Mouse (Mus musculus): ENCODE data around the gene Sec16a. TPM values are rescaled to one million over a fixed set of nuclear protein-coding genes. Genes with fewer than 3 reads are reported as not detected.
A peak's percentile ranks its signal among the peaks of the same experiment; 100 is the strongest.

The Sec16a gene
- polyA plus RNA-seq, 1 experiment from 2014 or later: 26.0 TPM

DNA sequence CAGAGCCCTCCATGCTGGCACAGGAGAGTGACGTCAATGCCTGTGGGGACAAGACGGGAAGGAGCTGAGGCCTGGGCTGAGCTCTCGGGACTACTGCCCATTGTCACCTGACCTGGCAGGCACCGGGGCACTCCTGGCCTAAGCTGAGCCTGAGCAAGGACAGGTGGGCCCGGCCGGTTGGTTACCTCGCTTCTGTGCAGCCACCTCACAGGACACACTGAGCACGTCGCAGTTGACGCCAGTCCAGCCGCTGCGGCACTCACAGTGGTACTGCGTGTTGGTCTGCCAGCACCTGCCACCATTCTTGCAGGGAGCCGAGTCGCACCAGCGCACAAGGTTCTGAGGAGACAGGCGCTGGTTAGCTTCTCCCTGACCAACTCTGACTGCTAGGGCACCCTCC is 26.0 kb upstream of the Sec16a start:
- Histone ChIP-seq H3K9me3 (no peaks in the 10 kb centered on the region), H3K4me3 (no peak overlapping the region), H3K27me3 (replicated peaks) (no peaks in the 10 kb centered on the region), H3K4me2 (replicated peaks) (no peak overlapping the region), H3K9ac (no peak overlapping the region), H3K36me3 (peaks cover 99% of the 10 kb centered on the region), H3K27ac (no peak overlapping the region), H3K4me1 (peaks cover 16% of the 10 kb centered on the region)
- ATAC-seq (ENCODE audit: low FRiP score, low read depth): no peak
- 94% methylated on average over 17 of the region's 17 CpGs for WGBS

DNA sequence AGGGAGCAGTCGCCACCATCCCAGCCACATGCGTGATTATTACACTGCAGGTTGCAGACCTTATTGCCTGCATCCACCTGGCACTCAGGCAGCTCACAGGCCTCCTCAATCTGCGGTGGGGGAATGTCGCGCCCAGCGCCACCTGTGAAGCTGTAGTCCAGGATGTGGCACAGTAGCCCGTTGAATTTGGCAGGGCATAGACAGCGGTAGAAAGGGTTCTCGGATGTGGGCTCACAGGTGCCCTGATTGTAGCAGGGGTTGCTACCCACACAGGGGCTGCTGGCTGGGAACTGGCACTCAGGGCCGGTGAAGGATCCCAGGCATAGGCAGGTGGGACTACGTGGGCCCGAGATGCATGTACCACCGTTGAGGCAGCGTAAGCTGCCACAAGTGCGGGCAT is 23.4 kb upstream of the Sec16a start:
- 95% methylated on average over 15 of the region's 15 CpGs for WGBS
- H3K27ac ChIP-seq: no peak overlapping the region

DNA sequence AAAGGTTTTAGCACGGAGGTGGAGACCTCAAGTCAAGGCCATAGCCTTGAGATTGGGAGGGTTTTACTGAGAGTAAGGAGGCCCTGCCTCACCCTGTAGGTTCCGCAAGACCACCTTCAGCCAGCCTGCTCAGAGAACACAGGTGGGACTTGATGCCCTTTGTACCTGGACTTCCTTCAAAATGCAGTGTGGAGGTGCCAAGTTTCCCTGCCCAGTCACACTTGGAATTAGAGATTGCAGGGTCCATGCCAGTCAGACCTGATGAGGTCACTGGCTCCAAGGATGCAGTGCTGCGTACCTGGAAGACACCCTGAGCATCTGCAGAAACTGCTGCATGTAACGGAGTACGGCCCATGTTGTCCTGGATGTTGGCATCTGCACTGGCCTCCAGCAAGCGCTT is 18.4 kb upstream of the Sec16a start:
- Histone ChIP-seq H3K27ac (no peak overlapping the region), H3K4me1 (peaks cover 11% of the 10 kb centered on the region), H3K9ac (no peak overlapping the region), H3K4me3 (no peak overlapping the region), H3K27me3 (replicated peaks) (no peaks in the 10 kb centered on the region; the same call in 1 of the 2 replicates), H3K36me3 (peaks cover 94% of the 10 kb centered on the region), H3K4me2 (replicated peaks) (no peak overlapping the region), H3K9me3 (no peaks in the 10 kb centered on the region)
- WGBS: 95% methylated on average over 6 of the region's 6 CpGs
- ATAC-seq (ENCODE audit: low FRiP score, low read depth): no peak

More for the DNA sequence above, 23.4 kb upstream of the Sec16a start:
- Histone ChIP-seq H3K9me3 (no peaks in the 10 kb centered on the region), H3K4me2 (replicated peaks) (no peak overlapping the region), H3K4me3 (no peak overlapping the region), H3K27me3 (replicated peaks) (no peaks in the 10 kb centered on the region), H3K4me1 (peaks cover 3% of the 10 kb centered on the region; the same call in 1 of the 2 replicates), H3K9ac (no peak overlapping the region), H3K36me3 (peaks cover 98% of the 10 kb centered on the region)
- no peak for ATAC-seq (ENCODE audit: low FRiP score, low read depth)

DNA sequence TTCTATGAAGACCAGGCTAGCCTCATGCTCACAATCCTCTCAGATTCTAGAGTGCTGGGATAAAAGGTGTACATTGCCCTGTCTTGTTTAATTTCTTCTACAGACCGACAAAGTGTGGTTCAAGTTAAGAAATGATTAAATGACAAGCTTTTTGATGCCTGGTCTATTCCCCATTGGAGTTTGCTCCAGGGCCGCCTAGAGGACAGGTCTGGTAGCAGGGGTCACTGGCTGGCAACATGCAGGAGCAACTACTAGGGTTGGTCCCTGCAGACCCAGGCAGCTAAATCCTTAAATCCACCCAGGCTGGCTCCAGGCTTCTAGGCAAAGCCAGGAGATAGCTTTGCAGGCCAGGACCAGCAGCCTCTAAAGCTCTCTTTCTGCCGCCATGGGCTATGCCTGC is 18.0 kb upstream of the Sec16a start:
- H3K9me3 ChIP-seq: no peaks in the 10 kb centered on the region
- no peak for ATAC-seq (ENCODE audit: low FRiP score, low read depth)
- peaks cover 12% of the 10 kb centered on the region for H3K4me1 ChIP-seq
- H3K4me2 ChIP-seq (replicated peaks): no peak overlapping the region
- H3K9ac ChIP-seq: no peak overlapping the region
- H3K27me3 ChIP-seq (replicated peaks): no peaks in the 10 kb centered on the region; the same call in 1 of the 2 replicates
- WGBS: 87% methylated on average over 3 of the region's 3 CpGs
- H3K4me3 ChIP-seq: no peak overlapping the region
- no peak overlapping the region for H3K27ac ChIP-seq
- peaks cover 92% of the 10 kb centered on the region for H3K36me3 ChIP-seq

DNA sequence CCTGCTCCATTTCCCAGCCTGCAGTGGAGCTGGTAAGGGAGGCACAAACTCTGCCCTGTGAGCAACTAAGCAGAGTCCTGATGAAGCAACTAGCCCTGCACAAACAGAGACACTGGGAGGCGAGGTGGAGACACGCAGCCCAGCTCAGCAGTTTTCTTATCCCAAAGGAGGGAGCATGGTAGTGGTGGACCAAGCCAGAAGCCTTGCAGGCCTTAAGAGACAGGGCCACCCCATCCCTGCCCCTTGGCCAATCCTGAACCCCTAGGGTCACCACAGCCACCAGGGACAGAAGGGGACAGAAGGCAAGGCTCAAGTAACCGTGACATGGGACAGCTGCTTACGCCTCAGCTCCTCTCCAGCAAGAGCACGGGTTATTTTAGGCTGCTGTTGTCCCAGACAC is 16.7 kb upstream of the Sec16a start:
- Histone ChIP-seq H3K4me3 (no peak overlapping the region), H3K4me2 (replicated peaks) (no peak overlapping the region), H3K36me3 (peaks cover 79% of the 10 kb centered on the region), H3K4me1 (peaks cover 12% of the 10 kb centered on the region), H3K27me3 (replicated peaks) (no peaks in the 10 kb centered on the region; the same call in 1 of the 2 replicates), H3K9me3 (no peaks in the 10 kb centered on the region), H3K27ac (peak overlapping the region; percentile 17; the same call in 1 of the 2 replicates), H3K9ac (no peak overlapping the region)
- 86% methylated on average over 5 of the region's 5 CpGs for WGBS
- ATAC-seq (ENCODE audit: low FRiP score, low read depth): no peak

DNA sequence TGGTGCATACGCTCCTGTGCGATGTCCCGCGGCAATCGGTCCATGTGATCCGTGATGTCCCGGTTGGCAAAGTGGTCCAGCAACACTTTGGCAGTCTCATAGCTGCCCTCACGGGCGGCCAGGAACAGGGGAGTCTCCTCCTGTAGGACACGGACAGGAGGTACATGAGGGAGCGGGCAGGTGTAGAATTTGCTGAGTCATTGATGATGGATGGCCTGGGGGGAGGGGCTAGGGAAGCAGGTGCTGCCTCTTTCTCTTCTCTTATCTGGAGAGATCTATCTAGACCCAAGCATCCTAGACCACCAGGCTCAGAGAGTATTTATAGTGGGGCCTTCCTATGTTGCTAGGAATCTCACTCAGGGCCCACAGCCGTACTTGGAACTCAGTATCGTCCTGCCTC is 15.8 kb upstream of the Sec16a start:
- no peak overlapping the region for H3K9ac ChIP-seq
- WGBS: 89% methylated on average over 13 of the region's 13 CpGs
- ATAC-seq (ENCODE audit: low FRiP score, low read depth): no peak
- no peak overlapping the region for H3K4me3 ChIP-seq
- H3K4me2 ChIP-seq (replicated peaks): no peak overlapping the region
- H3K27ac ChIP-seq: no peak overlapping the region
- H3K36me3 ChIP-seq: peaks cover 71% of the 10 kb centered on the region
- H3K27me3 ChIP-seq (replicated peaks): no peaks in the 10 kb centered on the region; the same call in 1 of the 2 replicates
- peaks cover 12% of the 10 kb centered on the region for H3K4me1 ChIP-seq
- no peaks in the 10 kb centered on the region for H3K9me3 ChIP-seq

DNA sequence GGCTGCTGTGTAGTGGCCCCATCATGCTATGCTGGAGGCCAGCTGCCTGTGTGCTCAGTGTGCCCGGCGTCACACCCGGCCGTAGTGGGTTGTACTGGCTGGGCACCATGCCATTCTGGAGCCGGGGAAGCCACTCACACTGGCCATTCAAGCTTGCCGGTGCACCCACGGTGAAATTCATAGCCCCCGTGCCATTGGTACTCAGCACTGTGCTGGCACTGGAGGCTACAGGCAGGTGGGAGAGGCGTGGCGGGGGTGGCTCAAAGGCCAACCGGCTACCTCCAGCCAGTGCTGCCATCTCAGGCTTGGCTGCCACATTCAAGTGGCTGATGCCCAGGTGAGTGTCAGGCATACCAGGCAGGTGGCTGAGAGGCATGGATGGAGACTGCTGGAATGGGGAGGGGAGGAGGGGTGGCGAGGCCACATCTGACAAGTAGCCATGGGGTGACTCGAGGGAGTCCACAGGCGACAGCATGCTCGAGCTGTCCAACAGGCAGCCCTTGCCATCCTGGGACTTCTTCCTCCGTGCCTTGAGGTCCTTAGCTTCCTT is 15.2 kb upstream of the Sec16a start:
- peak; percentile 27; the same call in 1 of the 2 replicates for ATAC-seq (ENCODE audit: low FRiP score, low read depth)
- Histone ChIP-seq H3K27ac (no peak overlapping the region), H3K4me3 (no peak overlapping the region), H3K36me3 (peaks cover 65% of the 10 kb centered on the region), H3K4me2 (replicated peaks) (no peak overlapping the region), H3K4me1 (peaks cover 12% of the 10 kb centered on the region), H3K27me3 (replicated peaks) (no peaks in the 10 kb centered on the region; the same call in 1 of the 2 replicates), H3K9ac (no peak overlapping the region), H3K9me3 (no peaks in the 10 kb centered on the region)
- WGBS: 92% methylated on average over 16 of the region's 16 CpGs

DNA sequence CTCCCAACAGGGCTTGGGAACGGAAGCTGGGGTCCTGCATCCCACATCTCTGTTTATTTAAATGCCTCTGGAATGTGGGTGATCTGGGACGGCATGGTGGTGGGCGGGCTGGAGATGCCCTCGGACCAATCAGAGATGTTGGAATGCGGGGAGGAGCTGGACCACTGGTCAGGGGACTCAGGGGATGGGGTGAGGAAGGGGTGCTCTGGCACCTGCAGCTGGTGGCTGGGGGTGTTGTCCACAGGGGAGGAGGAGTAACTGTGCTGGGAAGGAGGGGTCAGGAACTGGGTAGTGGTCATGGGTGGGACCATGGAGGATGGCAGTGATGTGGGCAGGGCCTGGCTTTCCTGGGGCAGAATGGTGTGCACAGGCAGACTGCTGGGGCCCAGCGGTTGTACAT is 14.5 kb upstream of the Sec16a start:
- no peak overlapping the region for H3K9ac ChIP-seq
- ATAC-seq (ENCODE audit: low FRiP score, low read depth): 0 out of 2 replicates have a peak, but pooled peaks have one; percentile 25
- no peaks in the 10 kb centered on the region for H3K9me3 ChIP-seq
- WGBS: 52% methylated on average over 6 of the region's 6 CpGs
- no peaks in the 10 kb centered on the region; the same call in 1 of the 2 replicates for H3K27me3 ChIP-seq (replicated peaks)
- H3K4me1 ChIP-seq: peaks cover 12% of the 10 kb centered on the region
- H3K27ac ChIP-seq: no peak overlapping the region
- peaks cover 58% of the 10 kb centered on the region for H3K36me3 ChIP-seq
- no peak overlapping the region for H3K4me2 ChIP-seq (replicated peaks)
- no peak overlapping the region for H3K4me3 ChIP-seq

DNA sequence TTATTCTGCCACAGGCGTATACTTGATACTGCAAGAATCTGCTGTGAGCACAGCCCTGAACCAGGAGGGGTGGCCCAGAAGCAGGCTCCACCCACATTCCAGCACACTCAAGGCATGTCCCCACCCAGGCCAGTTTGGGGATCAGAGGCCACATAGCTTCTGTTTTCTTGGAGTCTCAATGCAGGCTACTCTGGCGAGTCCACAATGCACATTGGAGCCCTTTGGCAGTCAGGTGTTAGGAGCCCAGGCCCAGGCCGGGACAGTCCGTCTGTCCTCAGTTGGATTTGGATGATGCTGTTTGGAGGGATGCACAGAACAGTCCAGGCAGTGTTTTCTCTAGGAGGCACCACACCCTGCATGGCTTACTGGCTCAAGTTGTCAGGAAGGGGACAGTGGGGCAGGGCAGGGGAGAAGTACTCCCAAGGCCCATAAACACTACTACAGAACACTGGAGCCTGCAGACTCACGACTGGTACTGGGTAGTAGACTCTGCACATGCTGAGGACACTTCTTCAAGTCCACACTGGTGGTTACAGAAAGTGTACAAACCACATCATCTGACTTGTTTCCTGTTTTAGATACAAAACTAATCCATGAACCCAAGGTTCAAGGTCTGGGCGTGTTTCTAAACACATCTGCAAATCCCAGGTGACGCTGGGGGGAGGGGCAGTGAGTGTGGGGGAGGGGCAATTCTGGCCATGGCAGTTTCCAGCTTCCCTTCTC is 13.5 kb upstream of the Sec16a start:
- no peaks in the 10 kb centered on the region for H3K9me3 ChIP-seq
- no peak overlapping the region for H3K27ac ChIP-seq
- H3K36me3 ChIP-seq: peaks cover 51% of the 10 kb centered on the region
- 44% methylated on average over 7 of the region's 7 CpGs for WGBS
- no peaks in the 10 kb centered on the region; the same call in 1 of the 2 replicates for H3K27me3 ChIP-seq (replicated peaks)
- H3K4me1 ChIP-seq: peaks cover 12% of the 10 kb centered on the region
- no peak for ATAC-seq (ENCODE audit: low FRiP score, low read depth)
- H3K4me3 ChIP-seq: no peak overlapping the region
- H3K4me2 ChIP-seq (replicated peaks): no peak overlapping the region
- no peak overlapping the region for H3K9ac ChIP-seq

DNA sequence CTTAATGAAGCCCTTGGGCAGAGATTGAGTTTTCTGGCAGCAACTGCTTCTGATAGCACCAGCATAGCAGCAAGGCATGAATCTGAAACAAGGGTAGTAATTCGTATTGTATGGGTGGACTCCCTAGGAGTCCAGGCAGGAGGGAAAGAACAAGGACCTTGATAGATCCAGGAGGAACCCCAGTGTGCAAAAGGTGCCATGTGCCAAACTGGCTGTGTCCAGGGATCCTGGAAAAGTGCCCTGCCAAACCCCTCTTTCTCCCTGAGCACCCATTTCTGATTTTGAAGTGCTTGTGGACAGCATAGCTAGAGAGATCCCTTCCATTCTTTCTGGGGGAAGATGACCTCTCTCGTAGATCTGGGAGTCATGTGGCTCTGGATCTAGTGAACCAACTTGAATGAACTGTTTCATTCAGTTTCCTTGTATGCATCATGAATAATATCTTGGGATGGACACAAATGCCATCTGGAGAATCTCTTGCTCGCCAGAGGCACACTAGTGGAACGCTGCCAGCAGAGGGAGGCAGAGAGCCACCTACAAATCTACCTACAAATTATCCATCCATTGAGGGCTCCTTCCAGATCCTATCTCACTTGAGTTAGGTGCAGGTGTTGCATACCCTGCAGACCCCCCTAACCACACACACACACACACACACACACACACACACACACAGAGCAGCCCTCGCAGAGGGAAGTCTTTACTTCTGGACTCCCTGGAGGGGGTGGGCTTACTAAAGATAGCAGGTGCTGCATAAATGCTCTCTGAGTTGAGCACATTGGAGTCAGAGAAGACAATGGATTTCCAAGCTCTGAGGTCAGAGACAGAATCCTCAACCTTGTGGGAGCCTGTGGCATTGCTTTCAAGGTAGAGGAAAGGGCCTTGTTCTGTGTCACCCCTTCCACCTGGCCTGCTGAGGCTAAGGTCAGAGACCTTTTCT is 4.4 kb upstream of the Sec16a start:
- H3K36me3 ChIP-seq: 0 out of 2 replicates have a peak, but pooled peaks cover 3% of the 10 kb centered on the region
- H3K4me1 ChIP-seq: peaks cover 22% of the 10 kb centered on the region
- H3K27me3 ChIP-seq (replicated peaks): no peaks in the 10 kb centered on the region
- no peak for ATAC-seq (ENCODE audit: low FRiP score, low read depth)
- no peak overlapping the region for H3K27ac ChIP-seq
- no peaks in the 10 kb centered on the region for H3K9me3 ChIP-seq
- H3K4me2 ChIP-seq (replicated peaks): no peak overlapping the region
- H3K4me3 ChIP-seq: no peak overlapping the region
- H3K9ac ChIP-seq: 0 out of 2 replicates have a peak overlapping the region, but pooled peaks have one; percentile 17
- 23% methylated on average over 5 of the region's 5 CpGs for WGBS

DNA sequence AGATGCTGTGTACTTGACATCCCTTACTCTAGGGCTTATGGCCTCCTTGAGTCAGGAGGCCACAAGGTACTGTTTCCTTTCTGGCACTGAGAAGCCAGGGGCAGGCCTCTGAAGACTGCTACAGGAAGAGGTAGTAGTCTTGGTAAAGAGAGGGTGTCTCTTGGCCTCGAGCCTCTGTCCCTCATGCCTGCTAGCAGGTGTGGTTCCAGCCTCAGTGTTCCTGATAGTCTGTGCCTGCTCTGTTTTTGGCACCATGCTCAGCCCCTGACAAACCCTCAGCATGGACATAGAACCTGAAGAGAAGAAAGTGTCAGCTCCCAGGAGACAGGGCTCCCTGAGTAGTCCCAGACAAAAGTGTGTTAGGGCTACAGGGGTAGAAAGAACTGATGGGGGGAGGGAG is 2.4 kb upstream of the Sec16a start:
- H3K27me3 ChIP-seq (replicated peaks): no peaks in the 10 kb centered on the region
- ATAC-seq (ENCODE audit: low FRiP score, low read depth): no peak
- no peak overlapping the region for H3K4me3 ChIP-seq
- H3K4me1 ChIP-seq: peaks cover 35% of the 10 kb centered on the region
- WGBS: 66% methylated on average over 1 of the region's 1 CpGs
- no peak overlapping the region for H3K27ac ChIP-seq
- no peaks in the 10 kb centered on the region for H3K9me3 ChIP-seq
- H3K4me2 ChIP-seq (replicated peaks): 0 out of 2 replicates have a peak overlapping the region, but pooled peaks have one; percentile 10
- no peaks in the 10 kb centered on the region for H3K36me3 ChIP-seq
- no peak overlapping the region for H3K9ac ChIP-seq

DNA sequence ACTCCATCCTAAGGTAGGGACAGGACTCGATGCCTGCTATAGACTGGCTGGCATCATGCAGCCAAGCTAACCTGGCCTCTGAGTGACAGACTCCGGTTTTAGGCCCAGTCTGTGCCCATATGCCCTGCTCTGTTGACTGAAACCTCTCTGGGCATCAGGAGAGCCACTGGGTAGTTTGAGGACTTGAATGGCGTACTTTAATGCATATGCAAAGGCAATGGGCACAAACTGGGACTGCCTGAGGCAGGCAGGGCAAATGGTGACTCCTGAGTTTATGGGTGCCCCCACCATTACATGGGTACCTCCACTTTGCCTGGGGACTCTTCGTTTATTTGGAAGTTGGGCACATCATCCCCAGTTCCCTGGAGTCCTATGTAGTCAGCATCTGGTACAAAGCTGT is 1.7 kb upstream of the Sec16a start:
- Histone ChIP-seq H3K9ac (peak overlapping the region; percentile 36; the same call in 1 of the 2 replicates), H3K9me3 (no peaks in the 10 kb centered on the region), H3K4me3 (peak overlapping the region; percentile 82; the same call in 1 of the 2 replicates), H3K4me1 (peaks cover 35% of the 10 kb centered on the region), H3K4me2 (replicated peaks) (peak overlapping the region; percentile 93), H3K27me3 (replicated peaks) (no peaks in the 10 kb centered on the region), H3K27ac (no peak overlapping the region), H3K36me3 (peaks cover 2% of the 10 kb centered on the region; the same call in 1 of the 2 replicates)
- no peak for ATAC-seq (ENCODE audit: low FRiP score, low read depth)
- WGBS: 74% methylated on average over 4 of the region's 4 CpGs
